Mouse (Mus musculus) right cerebral cortex, postnatal 25 days (tissue): Measurements from ENCODE around the gene 1700042G07Rik.

ENCODE experiments used
- DNase-seq: peaks from one replicate; pipeline ENCODE4 v3.0.0; 2022

1700042G07Rik gene

DNA sequence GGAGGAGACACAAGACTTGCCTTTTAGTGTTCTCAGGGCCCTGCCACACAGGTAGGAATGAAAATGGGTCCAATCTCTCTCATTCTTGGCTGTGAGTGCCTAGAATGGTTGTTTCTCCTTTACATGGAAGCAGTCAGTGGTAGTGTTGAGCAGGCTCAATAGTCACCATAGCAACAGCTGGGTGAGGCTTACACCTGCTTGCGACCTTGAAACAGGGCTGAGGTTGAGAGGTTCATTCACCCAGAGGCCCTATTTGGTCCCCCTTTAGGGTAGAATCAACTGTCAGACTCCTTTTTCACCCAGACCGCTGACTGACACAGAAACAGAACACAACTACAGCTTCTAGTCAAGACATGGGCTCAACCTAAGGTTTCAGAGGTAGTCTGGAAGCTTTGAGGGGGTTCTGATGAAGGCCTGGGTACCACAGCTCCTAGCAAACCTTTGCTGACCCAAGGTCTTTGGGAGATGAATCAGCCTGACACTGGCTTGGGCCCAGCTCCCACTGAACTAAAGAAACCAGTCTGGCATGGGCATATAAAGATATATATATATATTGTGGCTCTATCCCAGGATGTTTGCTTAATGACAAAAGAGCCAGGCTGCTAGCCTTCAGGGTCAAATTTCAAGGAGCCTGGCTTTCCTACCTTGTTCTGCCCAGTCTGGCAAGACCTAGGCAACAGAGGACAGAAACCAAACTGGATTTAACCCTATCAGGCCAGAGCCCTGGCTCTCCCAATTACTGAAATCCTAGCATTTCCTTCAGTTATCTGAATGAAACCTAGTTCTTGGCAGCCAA is 8.2 kb upstream of the 1700042G07Rik start:
- DNase-seq = no peak

DNA sequence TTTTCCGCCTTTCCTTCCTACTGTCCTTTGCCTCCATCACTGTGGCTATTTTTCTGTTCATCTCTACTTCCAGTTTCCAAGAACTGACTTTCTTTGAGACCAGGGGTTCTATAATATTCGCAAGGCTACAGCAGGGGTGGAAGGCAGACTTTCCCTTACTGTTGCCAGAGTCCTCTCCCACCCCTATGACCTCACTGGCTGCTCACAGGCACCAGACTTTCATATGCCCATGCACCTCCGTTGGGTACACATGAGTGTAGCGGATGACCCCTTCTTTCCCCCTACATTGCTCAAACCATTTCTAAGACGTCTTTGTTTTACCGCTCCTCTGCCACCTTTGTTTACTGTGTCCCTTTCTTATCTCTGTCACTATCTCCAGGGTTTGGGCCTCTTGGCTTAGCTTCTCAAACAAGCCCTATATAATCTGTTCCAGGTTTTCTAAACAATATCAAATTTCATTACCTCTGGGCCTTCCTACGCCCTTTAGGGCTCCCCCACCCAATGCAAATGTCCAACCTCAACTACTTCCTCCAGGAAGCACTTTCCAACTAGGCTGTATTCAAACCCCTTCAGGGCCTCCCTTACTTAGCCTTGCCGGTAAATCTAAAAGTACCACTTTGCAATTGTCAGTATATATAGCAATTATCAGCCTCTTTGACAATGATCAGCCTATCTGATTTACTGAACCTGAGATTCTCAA is 7.3 kb upstream of the 1700042G07Rik start:
- no peak for DNase-seq

GRCm38 (mm10) chr4:116167404-116167803 is 5.8 kb upstream of the 1700042G07Rik start, which contains the start of gene Tspan1:
Gene Tspan1 (minus strand): TSS chr4:116167601.
- no peak for DNase-seq

GRCm38 (mm10) chr4:116168617-116169352 is 4.4 kb upstream of the 1700042G07Rik start:
- DNase-seq = peak; percentile 63

GRCm38 (mm10) chr4:116169353-116169672 is 3.9 kb upstream of the 1700042G07Rik start:
- DNase-seq = no peak

GRCm38 (mm10) chr4:116173752-116174151 is 580 bp downstream of the 1700042G07Rik start:
- DNase-seq = no peak

DNA sequence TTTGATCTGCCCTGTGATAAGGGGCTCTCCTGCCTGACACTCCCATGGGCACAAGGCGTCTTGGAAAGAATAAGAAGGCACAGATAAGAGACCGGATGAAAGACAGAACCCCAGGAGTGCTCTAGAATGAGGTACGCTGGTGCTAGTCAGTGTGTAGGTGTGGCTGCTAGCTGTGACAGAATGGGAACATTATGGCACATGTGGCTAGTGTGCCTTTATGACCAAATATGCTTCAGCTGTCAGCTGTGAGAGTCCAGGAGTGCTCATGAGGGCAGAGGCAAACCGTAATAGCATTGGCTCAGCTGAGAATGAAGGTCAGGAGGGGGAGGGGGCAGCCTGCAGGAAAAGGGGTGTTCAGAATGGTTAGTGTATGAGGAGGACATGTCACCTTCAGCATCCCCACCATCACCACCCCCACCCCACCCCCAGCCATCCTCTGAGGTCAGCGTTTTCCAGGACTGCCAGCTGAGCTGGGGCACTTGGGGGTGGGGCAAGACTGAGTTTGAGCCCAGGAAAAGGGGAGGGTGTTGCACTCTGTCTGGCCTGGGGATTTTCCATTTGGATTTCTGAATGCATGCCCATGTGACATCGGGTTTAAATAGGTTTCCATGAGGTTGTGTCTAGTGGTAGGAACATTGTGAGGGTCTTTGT is 1.4 kb downstream of the 1700042G07Rik start:
- no peak for DNase-seq

DNA sequence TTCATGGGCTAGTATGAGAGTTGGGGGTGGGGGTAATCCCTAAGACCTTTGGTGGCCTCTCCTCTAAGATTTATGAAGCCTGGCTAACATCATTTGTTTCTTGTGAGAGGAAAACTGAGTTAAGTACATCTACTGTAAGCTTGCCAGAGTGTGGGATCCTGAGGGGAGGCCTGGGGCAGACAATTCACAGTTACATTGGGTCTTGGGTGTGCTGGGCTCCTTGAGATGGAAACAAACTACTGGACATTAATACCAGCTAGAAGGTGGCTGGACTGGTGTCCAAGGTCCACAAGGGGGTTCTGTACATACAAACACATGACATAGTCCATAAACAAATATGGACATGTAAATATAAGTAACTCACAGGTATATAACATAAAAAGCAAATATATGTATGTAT is 2.0 kb downstream of the 1700042G07Rik start:
- no peak for DNase-seq

- peak; percentile 70 for DNase-seq
These were observed 2.8 kb downstream of the 1700042G07Rik start for GRCm38 (mm10) chr4:116175711-116176542.

GRCm38 (mm10) chr4:116176543-116176988 is 3.4 kb downstream of the 1700042G07Rik start:
- peak; percentile 82 for DNase-seq

GRCm38 (mm10) chr4:116177140-116177539 is 4.0 kb downstream of the 1700042G07Rik start:
- DNase-seq = no peak

- DNase-seq = no peak
These were observed 8.9 kb downstream of the 1700042G07Rik start for GRCm38 (mm10) chr4:116182079-116182478.

DNA sequence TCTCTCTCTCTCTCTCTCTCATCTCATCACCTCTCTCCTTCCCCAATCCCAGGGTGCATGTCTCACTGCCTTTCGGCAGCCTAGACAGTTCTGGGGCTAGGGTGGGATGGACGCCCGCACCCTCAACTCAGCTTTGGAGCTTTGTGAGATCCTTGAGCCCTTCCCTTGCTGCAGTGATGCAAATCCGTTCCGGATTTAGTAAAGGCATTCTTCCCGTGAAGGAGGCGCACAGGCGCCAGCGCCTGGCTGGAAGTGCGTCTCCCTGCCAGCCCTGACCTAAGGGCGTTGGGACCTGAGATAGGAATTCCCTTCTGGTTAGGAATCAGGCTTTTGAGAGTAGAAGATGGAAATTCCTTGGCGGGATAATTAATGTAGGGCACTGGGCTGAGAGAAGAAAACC is 9.6 kb downstream of the 1700042G07Rik start:
- peak; percentile 53 for DNase-seq

DNA sequence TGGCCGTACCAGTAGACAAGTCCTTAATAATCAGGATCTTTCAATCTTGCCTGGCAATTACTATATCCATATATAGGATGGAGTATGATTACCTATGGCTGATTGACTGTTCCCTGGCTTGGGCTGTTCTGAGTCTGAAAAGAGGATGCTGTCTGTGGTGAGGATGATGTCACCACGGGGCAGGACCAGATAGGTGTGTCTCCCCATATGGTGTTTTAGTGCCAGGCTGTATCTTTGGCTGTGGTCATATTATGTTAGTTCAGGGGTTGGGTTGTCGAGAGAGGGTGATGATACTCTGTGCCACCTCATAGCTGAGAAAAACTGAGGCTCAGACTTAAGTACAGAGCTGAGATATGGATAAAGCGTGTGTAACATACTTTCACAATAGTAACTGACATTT is 11.9 kb downstream of the 1700042G07Rik start:
- DNase-seq = no peak

- DNase-seq = no peak
These were observed 19.2 kb downstream of the 1700042G07Rik start for GRCm38 (mm10) chr4:116192286-116192835.

DNA sequence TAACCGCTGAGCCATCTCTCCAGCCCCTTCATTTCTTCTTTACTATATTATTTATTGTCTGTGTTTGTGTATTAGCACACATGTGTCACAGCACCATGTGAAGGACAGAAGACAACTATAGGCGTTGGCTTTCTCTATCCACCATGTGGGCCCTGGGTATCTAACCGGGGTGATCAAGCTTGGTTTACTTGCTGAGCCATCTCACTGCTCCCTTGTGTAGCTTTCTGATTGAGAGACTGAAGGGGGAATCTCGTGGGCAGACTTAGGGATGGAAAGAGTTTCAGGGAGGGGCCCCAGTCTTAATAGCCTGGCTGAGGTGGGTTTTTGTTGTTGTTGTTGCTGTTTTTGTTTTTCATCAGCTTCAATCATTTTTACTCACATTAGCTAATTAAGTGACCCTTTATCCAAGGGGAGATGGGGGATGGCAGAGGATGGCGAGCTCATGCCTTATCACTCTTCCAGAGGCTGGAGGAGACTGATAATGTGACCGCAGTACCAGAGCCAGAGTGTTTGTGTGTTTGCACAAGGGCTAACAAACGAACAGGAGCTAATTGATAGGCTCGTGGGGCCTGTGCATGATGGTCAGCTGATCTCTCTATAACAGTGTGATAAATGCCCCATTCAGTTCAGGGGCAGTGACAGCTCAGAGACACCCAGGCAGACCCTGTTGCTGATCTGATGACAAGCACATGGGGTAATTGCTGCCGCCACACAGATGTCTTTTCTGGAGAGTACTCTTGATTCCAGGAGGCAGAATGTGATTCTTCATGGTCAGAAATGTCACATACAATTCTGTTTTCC is 20.6 kb downstream of the 1700042G07Rik start:
- no peak for DNase-seq

DNA sequence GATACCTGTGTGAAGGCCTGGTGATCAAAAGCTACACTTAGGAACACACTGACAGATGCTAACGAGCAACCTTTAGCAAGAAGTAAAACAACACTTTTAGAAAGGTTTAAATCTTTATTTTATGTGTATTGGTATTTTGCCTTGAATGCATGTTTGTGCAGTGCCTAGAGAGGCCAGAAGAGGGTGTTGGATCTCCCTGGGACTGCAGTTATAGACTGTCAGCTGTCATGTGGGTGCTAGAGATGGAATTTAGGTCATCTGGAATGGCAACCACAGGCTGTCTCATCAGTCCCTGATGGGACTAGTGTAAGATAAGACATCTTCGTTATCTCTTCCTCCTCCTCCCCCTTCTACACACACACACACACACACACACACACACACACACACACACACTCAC is 25.2 kb downstream of the 1700042G07Rik start:
- DNase-seq = no peak

- no peak for DNase-seq
These were observed 31.2 kb downstream of the 1700042G07Rik start for GRCm38 (mm10) chr4:116204422-116204821.

- no peak for DNase-seq
These were observed 33.4 kb downstream of the 1700042G07Rik start for GRCm38 (mm10) chr4:116206531-116206930.

DNA sequence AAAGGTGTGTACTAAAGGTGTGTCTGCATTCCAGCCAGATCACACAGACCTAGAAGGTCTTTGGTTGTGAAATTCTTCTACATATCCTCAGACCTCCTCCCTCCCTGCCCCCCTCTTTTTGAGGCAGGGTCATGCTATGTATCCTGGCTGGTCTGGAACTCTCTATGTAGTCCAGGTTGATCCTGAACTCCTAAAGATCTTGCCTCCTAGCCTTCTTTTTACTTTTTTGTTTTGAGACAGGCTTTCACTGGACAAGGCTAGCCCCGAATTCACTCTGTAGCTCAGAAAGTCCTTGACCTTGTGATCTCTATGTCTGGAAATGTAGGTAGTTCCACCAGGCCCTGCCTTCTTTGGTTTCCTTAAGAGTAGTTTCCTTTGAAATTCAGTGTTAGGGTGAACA is 35.7 kb downstream of the 1700042G07Rik start:
- no peak for DNase-seq
